In the genomic region with DNA sequence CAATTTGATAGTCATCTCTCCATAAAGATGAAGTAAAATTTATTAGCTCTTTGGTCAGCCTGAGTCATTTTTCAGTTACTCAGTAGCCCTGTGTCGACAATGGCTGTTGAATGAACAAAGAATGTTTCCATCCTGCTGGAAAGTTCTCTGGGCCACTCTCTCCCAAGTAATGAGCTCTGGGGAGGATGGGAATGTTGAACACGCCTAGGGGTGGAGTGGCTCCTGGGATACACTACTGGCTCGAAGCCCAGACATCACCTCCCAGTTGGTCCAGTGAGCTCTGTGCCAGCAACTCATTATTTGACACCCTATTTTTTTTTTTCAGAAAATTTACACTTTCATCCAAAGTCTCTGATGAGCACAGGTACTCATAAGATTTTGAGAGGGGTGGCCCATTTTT, we compare ENCODE assay signal across 11 mouse cellular contexts.
DNase-seq lines count a peak whose midpoint lies in the region; ATAC-seq and TF ChIP-seq lines count a peak whose summit lies in the region.
"Had no signal": no experiment of that assay in that cellular context is flagged by ENCODE, and none has a peak within 500 bp of the region (broad histone marks: within the 10 kb centered on the region; RNA-seq: fewer than 3 reads in every experiment).

No protein-coding gene starts in this region.

- ATAC-seq in kidney, embryonic 14.5 days (ENCODE audit: low FRiP score, low TSS enrichment): no peak
- no peak for ATAC-seq in stomach, postnatal 0 days (ENCODE audit: low FRiP score, low TSS enrichment)
- ATAC-seq in midbrain, embryonic 16.5 days: no peak
- ATAC-seq: hindbrain, embryonic 16.5 days had no signal

- H3K4me1 ChIP-seq in kidney, adult 2 months (ENCODE audit: control insufficient read depth, insufficient read depth, low read length): no peaks in the 10 kb centered on the region
- H3K4me1 ChIP-seq in kidney, embryonic 14.5 days (ENCODE audit: control insufficient read depth, insufficient read depth, low read length): no peaks in the 10 kb centered on the region
- H3K4me1 ChIP-seq in stomach, postnatal 0 days (replicated peaks; ENCODE audit: control insufficient read depth, insufficient read depth): no peaks in the 10 kb centered on the region
- H3K4me1 ChIP-seq in midbrain, embryonic 16.5 days (ENCODE audit: control insufficient read depth, insufficient read depth, low read length): no peaks in the 10 kb centered on the region
- H3K4me1 ChIP-seq: liver, embryonic 13.5 days had no signal

- no peaks in the 10 kb centered on the region for H3K27me3 ChIP-seq in kidney, adult 2 months (replicated peaks; ENCODE audit: control insufficient read depth, insufficient read depth, low read length)
- H3K27me3 ChIP-seq in kidney, embryonic 14.5 days (ENCODE audit: control insufficient read depth, insufficient read depth, low read length): no peaks in the 10 kb centered on the region
- H3K27me3 ChIP-seq in stomach, postnatal 0 days (ENCODE audit: control insufficient read depth, insufficient read depth, low read length): no peaks in the 10 kb centered on the region
- no peaks in the 10 kb centered on the region for H3K27me3 ChIP-seq in midbrain, embryonic 16.5 days (ENCODE audit: control insufficient read depth, insufficient read depth, low read depth, low read length)
- H3K27me3 ChIP-seq: liver, embryonic 13.5 days had no signal

- H3K36me3 ChIP-seq in kidney, adult 2 months (ENCODE audit: control insufficient read depth, insufficient read depth, low read length): no peaks in the 10 kb centered on the region
- no peaks in the 10 kb centered on the region for H3K36me3 ChIP-seq in kidney, embryonic 14.5 days (ENCODE audit: control insufficient read depth, insufficient read depth, low read length)
- H3K36me3 ChIP-seq in stomach, postnatal 0 days (ENCODE audit: control insufficient read depth, insufficient read depth, low read length): no peaks in the 10 kb centered on the region
- no peaks in the 10 kb centered on the region for H3K36me3 ChIP-seq in midbrain, embryonic 16.5 days (ENCODE audit: control insufficient read depth, insufficient read depth, low read length)
- H3K36me3 ChIP-seq: G1E; liver, embryonic 13.5 days had no signal

- no peak overlapping the region for H3K4me2 ChIP-seq in kidney, embryonic 14.5 days (replicated peaks; ENCODE audit: low read depth, low read length)
- H3K4me2 ChIP-seq in stomach, postnatal 0 days (replicated peaks; ENCODE audit: low read depth): no peak overlapping the region
- no peak overlapping the region for H3K4me2 ChIP-seq in midbrain, embryonic 16.5 days (ENCODE audit: low read length)
- H3K4me2 ChIP-seq: liver, embryonic 13.5 days had no signal

- whole genome bisulfite sequencing in kidney, adult 2 months: 28% methylated on average over 3 of the region's 3 CpGs
- WGBS in kidney, embryonic 14.5 days: 80% methylated on average over 3 of the region's 3 CpGs
- 26% methylated on average over 3 of the region's 3 CpGs for WGBS in stomach, postnatal 0 days
- WGBS in midbrain, embryonic 16.5 days: 80% methylated on average over 3 of the region's 3 CpGs

- no peak for TF ChIP-seq CTCF in kidney, adult 2 months (conservative IDR thresholded peaks at IDR 0.05; ENCODE audit: insufficient read depth, insufficient read length, low read depth, low read length)
- TF ChIP-seq CTCF in stomach, postnatal 0 days (IDR thresholded peaks at IDR 0.05; ENCODE audit: low read depth): no peak

- no peaks in the 10 kb centered on the region for H3K9me3 ChIP-seq in kidney, embryonic 14.5 days (ENCODE audit: control insufficient read depth, low read length)
- H3K9me3 ChIP-seq in stomach, postnatal 0 days (ENCODE audit: control insufficient read depth, low read length): no peaks in the 10 kb centered on the region
- H3K9me3 ChIP-seq in midbrain, embryonic 16.5 days (replicated peaks; ENCODE audit: control insufficient read depth, low read length, poor library complexity, severe bottlenecking): no peaks in the 10 kb centered on the region
- H3K9me3 ChIP-seq: liver, embryonic 13.5 days had no signal

- no peak overlapping the region for H3K4me3 ChIP-seq in kidney, adult 2 months (ENCODE audit: insufficient read depth, low read depth, low read length)
- no peak overlapping the region for H3K4me3 ChIP-seq in kidney, embryonic 14.5 days (ENCODE audit: low read length)
- H3K4me3 ChIP-seq in stomach, postnatal 0 days (ENCODE audit: low read depth, low read length): no peak overlapping the region
- no peak overlapping the region for H3K4me3 ChIP-seq in midbrain, embryonic 16.5 days (ENCODE audit: low read depth, low read length)
- H3K4me3 ChIP-seq: liver, embryonic 13.5 days had no signal

- TF ChIP-seq EP300 in stomach, postnatal 0 days (optimal IDR thresholded peaks at IDR 0.05): no peak

- no peak overlapping the region for H3K27ac ChIP-seq in kidney, adult 2 months (ENCODE audit: insufficient read depth, low read depth, low read length)
- no peak overlapping the region for H3K27ac ChIP-seq in kidney, embryonic 14.5 days (ENCODE audit: low read depth, low read length)
- no peak overlapping the region for H3K27ac ChIP-seq in stomach, postnatal 0 days (replicated peaks)
- no peak overlapping the region for H3K27ac ChIP-seq in midbrain, embryonic 16.5 days (ENCODE audit: low read length)
- H3K27ac ChIP-seq: liver, embryonic 13.5 days had no signal

- DNase-seq in kidney, adult 2 months: peak; percentile 70
- peak; percentile 47 for DNase-seq in gastrocnemius, postnatal 25 days
- peak; percentile 52 for DNase-seq in kidney, postnatal 14 days
- peak; percentile 45 for DNase-seq in stomach, postnatal 0 days (ENCODE audit: low spot score)
- DNase-seq in T-cell, adult 2 months (ENCODE audit: low spot score): no peak
- DNase-seq: liver, embryonic 13.5 days; thymus, postnatal 36 days had no signal

- no peak for TF ChIP-seq POLR2A in kidney, adult 2 months (IDR thresholded peaks at IDR 0.05; ENCODE audit: low read depth, low read length)

- no peak overlapping the region for H3K9ac ChIP-seq in kidney, embryonic 14.5 days (ENCODE audit: low read depth, low read length)
- H3K9ac ChIP-seq in stomach, postnatal 0 days (ENCODE audit: low read length): no peak overlapping the region
- H3K9ac ChIP-seq in midbrain, embryonic 16.5 days (ENCODE audit: low read depth, low read length): no peak overlapping the region
- H3K9ac ChIP-seq: liver, embryonic 13.5 days had no signal
